Mouse (Mus musculus): ENCODE results near the gene Rag1.

Rag1 gene

GRCm38 (mm10) chr2:101638979-101639839 lies 10.1 kb downstream of the Rag1 start:
- no peak for DNase-seq (ENCODE audit: low read depth, low spot score)

GRCm38 (mm10) chr2:101628297-101629236 lies 20.7 kb downstream of the Rag1 start:
- peak; percentile 92 for DNase-seq (ENCODE audit: low read depth, low spot score)

GRCm38 (mm10) chr2:101627227-101627626 lies 22.1 kb downstream of the Rag1 start:
- no peak for DNase-seq (ENCODE audit: low read depth, low spot score)

GRCm38 (mm10) chr2:101624526-101624925 lies 24.8 kb downstream of the Rag1 start, which contains the start of gene Rag2:
Rag2 (plus strand) TSS chr2:101624718.
- no peak for DNase-seq (ENCODE audit: low read depth, low spot score)

GRCm38 (mm10) chr2:101624011-101624410 lies 25.3 kb downstream of the Rag1 start:
- DNase-seq (ENCODE audit: low read depth, low spot score), result no peak

GRCm38 (mm10) chr2:101623042-101623441 lies 26.3 kb downstream of the Rag1 start:
- DNase-seq (ENCODE audit: low read depth, low spot score), result no peak

GRCm38 (mm10) chr2:101621611-101622010 lies 27.7 kb downstream of the Rag1 start:
- no peak for DNase-seq (ENCODE audit: low read depth, low spot score)

GRCm38 (mm10) chr2:101620899-101621298 lies 28.4 kb downstream of the Rag1 start:
- no peak for DNase-seq (ENCODE audit: low read depth, low spot score)

- no peak for DNase-seq (ENCODE audit: low read depth, low spot score)
Measured at GRCm38 (mm10) chr2:101618373-101618772, 30.9 kb downstream of the Rag1 start.

GRCm38 (mm10) chr2:101615464-101616305 lies 33.6 kb downstream of the Rag1 start:
- DNase-seq (ENCODE audit: low read depth, low spot score), result no peak

- no peak for DNase-seq (ENCODE audit: low read depth, low spot score)
Measured at GRCm38 (mm10) chr2:101610861-101611260, 38.4 kb downstream of the Rag1 start.

GRCm38 (mm10) chr2:101608232-101608894 lies 40.9 kb downstream of the Rag1 start:
- no peak for DNase-seq (ENCODE audit: low read depth, low spot score)

GRCm38 (mm10) chr2:101603099-101603498 lies 46.2 kb downstream of the Rag1 start:
- DNase-seq (ENCODE audit: low read depth, low spot score), result no peak

- no peak for DNase-seq (ENCODE audit: low read depth, low spot score)
Measured at GRCm38 (mm10) chr2:101600703-101601102, 48.6 kb downstream of the Rag1 start.

- DNase-seq (ENCODE audit: low read depth, low spot score), result no peak
Measured at GRCm38 (mm10) chr2:101598190-101599181, 50.8 kb downstream of the Rag1 start.

GRCm38 (mm10) chr2:101597186-101597585 lies 52.1 kb downstream of the Rag1 start:
- no peak for DNase-seq (ENCODE audit: low read depth, low spot score)

GRCm38 (mm10) chr2:101594681-101595080 lies 54.6 kb downstream of the Rag1 start:
- DNase-seq (ENCODE audit: low read depth, low spot score), result no peak

- no peak for DNase-seq (ENCODE audit: low read depth, low spot score)
Measured at GRCm38 (mm10) chr2:101592886-101593285, 56.4 kb downstream of the Rag1 start.

GRCm38 (mm10) chr2:101592023-101592841 lies 57.1 kb downstream of the Rag1 start:
- no peak for DNase-seq (ENCODE audit: low read depth, low spot score)
